Mouse (Mus musculus) limb, embryonic 14.5 days (tissue): ENCODE measurements around the gene Mavs. TPM values are rescaled to one million over a fixed set of nuclear protein-coding genes. Genes with fewer than 3 reads are reported as not detected.

Source experiments
- ATAC-seq: fragments of 200-750 bp; cut with Nextera tagmentation; 2 replicates; pipeline ENCODE4 v1.8.0; 2017; ENCODE audit warnings: low read depth, moderate number of reproducible peaks, moderate TSS enrichment; ENCODE audit not compliant: low FRiP score
- DNase-seq: peaks from one replicate; pipeline ENCODE4 v3.0.0-alpha.2; 2015; ENCODE audit warnings: low spot score
- H3K27ac ChIP-seq: fragments of 300-500 bp; sonication (generic); replicated peaks from 2 replicates; pipeline ENCODE4 v1.5.1; 2014; ENCODE audit warnings: low read depth, mild to moderate bottlenecking, low read length, moderate library complexity, mixed read lengths
- H3K27me3 ChIP-seq: fragments of 300-500 bp; sonication (generic); 2 replicates; pipeline ENCODE4 v1.6.1; 2014; ENCODE audit warnings: low read length, mixed read lengths; ENCODE audit not compliant: control insufficient read depth, insufficient read depth
- H3K36me3 ChIP-seq: fragments of 300-500 bp; sonication (generic); 2 replicates; pipeline ENCODE4 v1.6.1; 2014; ENCODE audit warnings: mild to moderate bottlenecking, low read length, moderate library complexity, mixed read lengths; ENCODE audit not compliant: control insufficient read depth, insufficient read depth
- H3K4me1 ChIP-seq: fragments of 300-500 bp; sonication (generic); 2 replicates; pipeline ENCODE4 v1.6.1; 2014; ENCODE audit warnings: antibody characterized with exemption, low read length, mixed read lengths; ENCODE audit not compliant: control insufficient read depth, insufficient read depth
- H3K4me2 ChIP-seq: fragments of 300-500 bp; sonication (generic); replicated peaks from 2 replicates; pipeline ENCODE4 v1.6.1; 2014; ENCODE audit warnings: low read depth, mild to moderate bottlenecking, low read length, moderate library complexity; ENCODE audit not compliant: severe bottlenecking
- H3K4me3 ChIP-seq: fragments of 300-500 bp; sonication (generic); replicated peaks from 2 replicates; pipeline ENCODE4 v1.5.1; 2014; ENCODE audit warnings: low read length
- H3K9ac ChIP-seq: fragments of 300-500 bp; sonication (generic); 2 replicates; pipeline ENCODE4 v1.6.1; 2014; ENCODE audit warnings: mild to moderate bottlenecking, low read depth, low read length, moderate library complexity; ENCODE audit not compliant: severe bottlenecking
- H3K9me3 ChIP-seq: fragments of 300-500 bp; sonication (generic); 2 replicates; pipeline ENCODE4 v1.6.1; 2016; ENCODE audit warnings: low read length; ENCODE audit not compliant: control insufficient read depth
- POLR2A ChIP-seq: fragments of 200-500 bp; IDR thresholded peaks from 2 replicates; pipeline ENCODE4 v1.8.0; 2012; ENCODE audit warnings: inconsistent platforms, mild to moderate bottlenecking, moderate library complexity, borderline replicate concordance; ENCODE audit not compliant: insufficient read depth, insufficient read length; ENCODE audit errors: extremely low read depth
- WGBS: fragments of 180-500 bp; shearing (Covaris S2); extraction: QIAGEN DNeasy Blood & Tissue Kit; methylation state at CpG from one replicate; pipeline ENCODE4 v1.1.7; 2014; 5-methylcytosine and 5-hydroxymethylcytosine counted together
- microRNA-seq: library from miRNA; unstranded; fragments of <30 nt; microRNA quantifications from one replicate; pipeline ENCODE4, GENCODE M21; 2016
- polyA plus RNA-seq, 2 experiments: library from polyadenylated mRNA; depleted of rRNA in 1 of 2; stranded (reverse) in 1 of 2; unstranded in 1 of 2; fragments of >200 nt; fragmentation: Nextera tagmentation in 1 of 2; extraction: Ambion mirVana in 1 of 2; gene quantifications; 2 replicates each; pipeline versions ENCODE4 v1.2.1 to v1.2.3; 2012 to 2014

The Mavs gene
- polyA plus RNA-seq, 2 experiments, result 18.6 to 27.4 TPM

DNA sequence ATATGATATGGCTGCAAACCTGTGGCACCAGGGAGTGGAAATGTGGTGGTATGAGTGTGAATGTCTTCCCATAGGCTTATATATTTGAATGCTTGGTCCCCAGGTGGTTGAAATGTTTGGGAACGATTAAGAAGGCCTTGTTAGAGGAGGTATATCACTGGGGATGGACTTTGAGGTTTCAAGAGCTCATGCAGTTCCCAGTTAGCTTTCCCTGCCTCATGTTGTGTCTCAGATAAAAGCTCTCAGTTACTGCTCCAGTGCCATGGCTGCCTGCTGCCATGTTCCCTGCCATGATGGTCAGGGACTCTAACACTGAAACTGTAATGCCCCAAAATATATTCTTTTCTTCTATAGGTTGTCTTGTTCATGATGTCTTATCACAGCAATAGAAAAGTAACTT, 47.7 kb downstream of the Mavs start:
- no peak for TF ChIP-seq POLR2A
- no peak for DNase-seq
- no peak for ATAC-seq
- H3K27ac ChIP-seq, result no peak overlapping the region
- H3K9ac ChIP-seq, result no peak overlapping the region
- H3K4me3 ChIP-seq, result no peak overlapping the region
- H3K36me3 ChIP-seq, result peaks cover 74% of the 10 kb centered on the region
- H3K4me1 ChIP-seq, result no peaks in the 10 kb centered on the region
- no peaks in the 10 kb centered on the region for H3K27me3 ChIP-seq
- WGBS, result 88% methylated on average over 1 of the region's 1 CpGs
- H3K4me2 ChIP-seq, result no peak overlapping the region
- H3K9me3 ChIP-seq, result no peaks in the 10 kb centered on the region

DNA sequence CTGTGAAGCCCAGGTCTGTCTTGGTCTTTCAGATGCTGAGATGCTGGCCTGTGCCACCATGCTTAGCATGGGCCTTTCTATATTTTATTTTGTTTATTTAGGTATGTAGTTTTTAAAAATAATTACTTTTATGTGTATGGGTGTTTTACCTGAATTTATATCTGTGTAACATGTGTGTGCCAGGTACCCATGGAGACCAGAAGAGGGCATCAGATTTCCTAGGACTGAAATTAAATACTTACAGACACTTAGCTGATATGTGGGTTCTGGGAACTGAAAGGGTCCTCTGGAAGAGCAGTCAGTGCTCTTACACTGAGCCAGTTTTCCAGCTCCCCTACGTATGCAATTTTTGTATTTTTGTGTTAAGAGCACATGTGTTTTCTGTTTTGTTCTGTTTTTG, 52.4 kb downstream of the Mavs start:
- H3K9me3 ChIP-seq, result no peaks in the 10 kb centered on the region
- ATAC-seq, result no peak
- H3K27me3 ChIP-seq, result no peaks in the 10 kb centered on the region
- WGBS, result 55% methylated on average over 1 of the region's 1 CpGs
- H3K36me3 ChIP-seq, result peaks cover 62% of the 10 kb centered on the region
- no peaks in the 10 kb centered on the region for H3K4me1 ChIP-seq
- DNase-seq, result no peak
- H3K4me2 ChIP-seq, result no peak overlapping the region
- H3K9ac ChIP-seq, result no peak overlapping the region
- no peak overlapping the region for H3K4me3 ChIP-seq
- TF ChIP-seq POLR2A, result no peak
- H3K27ac ChIP-seq, result no peak overlapping the region

DNA sequence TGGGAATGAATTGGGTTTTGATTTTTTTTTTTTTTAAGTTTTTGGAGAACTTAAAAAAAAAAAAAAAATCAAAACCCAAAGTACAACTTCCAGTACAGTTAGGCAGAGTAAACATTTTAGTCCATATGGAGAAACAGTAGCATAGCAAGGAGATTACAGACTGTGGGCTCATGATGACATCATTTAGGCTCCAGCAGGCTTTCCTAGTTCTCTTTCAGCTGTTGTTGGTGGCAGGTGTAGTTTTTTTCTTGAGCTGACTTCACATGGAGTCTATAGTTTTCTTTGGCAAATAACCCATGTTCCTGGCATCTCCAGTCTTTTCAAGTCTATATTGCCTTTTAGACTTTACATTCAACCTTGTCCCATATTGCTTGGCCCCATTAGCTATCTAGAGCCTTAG, 56.8 kb downstream of the Mavs start:
- no peak overlapping the region for H3K9ac ChIP-seq
- ATAC-seq, result 0 out of 2 replicates have a peak, but pooled peaks have one; percentile 51
- no peak for DNase-seq
- no peak for TF ChIP-seq POLR2A
- no peak overlapping the region for H3K4me3 ChIP-seq
- H3K27me3 ChIP-seq, result no peaks in the 10 kb centered on the region
- H3K36me3 ChIP-seq, result peaks cover 62% of the 10 kb centered on the region
- H3K4me1 ChIP-seq, result no peaks in the 10 kb centered on the region
- no peaks in the 10 kb centered on the region for H3K9me3 ChIP-seq
- H3K27ac ChIP-seq, result no peak overlapping the region
- no peak overlapping the region for H3K4me2 ChIP-seq

DNA sequence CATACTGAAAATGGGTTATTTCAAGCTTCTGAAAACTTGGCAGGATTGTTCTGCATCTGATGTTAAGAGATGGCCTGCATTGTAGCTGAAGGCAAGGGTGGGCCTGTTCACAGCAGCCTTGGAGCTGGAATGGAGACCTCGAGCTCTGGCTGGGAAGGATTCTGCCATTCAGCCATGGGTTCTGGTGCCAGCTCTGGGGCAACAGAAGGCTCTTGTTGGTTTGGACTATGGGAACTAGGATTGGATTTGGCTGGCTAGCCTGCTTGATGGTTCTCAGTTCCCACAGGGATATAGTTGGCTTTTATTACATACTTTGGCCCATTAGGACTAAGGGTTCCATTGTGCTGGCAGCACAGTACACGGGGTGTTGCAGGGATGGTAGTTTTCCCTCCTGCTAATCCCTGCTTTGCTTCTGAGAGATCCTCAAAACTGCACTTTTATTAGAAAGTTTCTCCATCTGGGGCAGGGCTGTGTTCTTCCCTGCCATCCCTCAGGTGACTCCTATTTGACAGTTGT, 62.9 kb downstream of the Mavs start:
- Histone ChIP-seq H3K9me3 (no peaks in the 10 kb centered on the region), H3K9ac (no peak overlapping the region), H3K27me3 (no peaks in the 10 kb centered on the region), H3K27ac (no peak overlapping the region), H3K36me3 (peaks cover 58% of the 10 kb centered on the region), H3K4me2 (no peak overlapping the region), H3K4me1 (no peaks in the 10 kb centered on the region), H3K4me3 (no peak overlapping the region)
- ATAC-seq (no peak), DNase-seq (no peak)
- no peak for TF ChIP-seq POLR2A
- WGBS, result 75% methylated on average over 2 of the region's 2 CpGs

Small RNA genes within 50 kb of the gene (microRNA-seq; reads per million reads assigned to microRNA genes)
- 103 reads per million, percentile 47 among the genes with 10 or more reads in this experiment for gene Mir103-2

Other genes with a start within 250 kb of the Mavs start
- 56.1 and 72.8 TPM in 2 replicates for gene Gfra4, start 191.0 kb upstream of the Mavs start, polyA plus RNA-seq (2012; rRNA removed)
- 33.3 and 38.6 TPM in 2 replicates for gene Gfra4, start 191.0 kb upstream of the Mavs start, polyA plus RNA-seq (2014; fragmentation: Nextera tagmentation; extraction: Ambion mirVana)
- 104 and 121 TPM in 2 replicates for gene Adam33, start 170.2 kb upstream of the Mavs start, polyA plus RNA-seq (2012; rRNA removed)
- gene Adam33, start 170.2 kb upstream of the Mavs start, polyA plus RNA-seq (2014; fragmentation: Nextera tagmentation; extraction: Ambion mirVana), result 30.7 and 33.8 TPM in 2 replicates
- gene Siglec1, start 147.3 kb upstream of the Mavs start, polyA plus RNA-seq (2012; rRNA removed), result 0.87 and 1.2 TPM in 2 replicates
- 0.51 and 0.94 TPM in 2 replicates for gene Siglec1, start 147.3 kb upstream of the Mavs start, polyA plus RNA-seq (2014; fragmentation: Nextera tagmentation; extraction: Ambion mirVana)
- 42.7 and 54.6 TPM in 2 replicates for gene Hspa12b, start 106.8 kb upstream of the Mavs start, polyA plus RNA-seq (2012; rRNA removed)
- gene Hspa12b, start 106.8 kb upstream of the Mavs start, polyA plus RNA-seq (2014; fragmentation: Nextera tagmentation; extraction: Ambion mirVana), result 10.2 and 10.9 TPM in 2 replicates
- not detected in 2 replicates for gene Gm11037, start 100.6 kb upstream of the Mavs start, polyA plus RNA-seq (2012; rRNA removed)
- gene Gm11037, start 100.6 kb upstream of the Mavs start, polyA plus RNA-seq (2014; fragmentation: Nextera tagmentation; extraction: Ambion mirVana), result not detected in 2 replicates
- gene 1700037H04Rik, start 74.0 kb upstream of the Mavs start, polyA plus RNA-seq (2012; rRNA removed), result 62.7 and 76.1 TPM in 2 replicates
- 59.4 and 67.4 TPM in 2 replicates for gene 1700037H04Rik, start 74.0 kb upstream of the Mavs start, polyA plus RNA-seq (2014; fragmentation: Nextera tagmentation; extraction: Ambion mirVana)
- gene Cenpb, start 54.0 kb upstream of the Mavs start, polyA plus RNA-seq (2012; rRNA removed), result 48.3 and 56.4 TPM in 2 replicates
- gene Cenpb, start 54.0 kb upstream of the Mavs start, polyA plus RNA-seq (2014; fragmentation: Nextera tagmentation; extraction: Ambion mirVana), result 9.2 and 12.2 TPM in 2 replicates
- 76.4 and 88.9 TPM in 2 replicates for gene Cdc25b, start 47.1 kb upstream of the Mavs start, polyA plus RNA-seq (2012; rRNA removed)
- gene Cdc25b, start 47.1 kb upstream of the Mavs start, polyA plus RNA-seq (2014; fragmentation: Nextera tagmentation; extraction: Ambion mirVana), result 52.1 and 56.2 TPM in 2 replicates
- 16.3 and 18.2 TPM in 2 replicates for gene Spef1, start 46.8 kb upstream of the Mavs start, polyA plus RNA-seq (2012; rRNA removed)
- gene Spef1, start 46.8 kb upstream of the Mavs start, polyA plus RNA-seq (2014; fragmentation: Nextera tagmentation; extraction: Ambion mirVana), result 6.7 and 8.1 TPM in 2 replicates
- gene Ap5s1, start 27.0 kb upstream of the Mavs start, polyA plus RNA-seq (2012; rRNA removed), result 29.5 and 50.9 TPM in 2 replicates
- 25.9 and 26.7 TPM in 2 replicates for gene Ap5s1, start 27.0 kb upstream of the Mavs start, polyA plus RNA-seq (2014; fragmentation: Nextera tagmentation; extraction: Ambion mirVana)
- gene Pank2, start 28.4 kb downstream of the Mavs start, polyA plus RNA-seq (2012; rRNA removed), result 44.7 and 47.2 TPM in 2 replicates
- 44.6 and 50.0 TPM in 2 replicates for gene Pank2, start 28.4 kb downstream of the Mavs start, polyA plus RNA-seq (2014; fragmentation: Nextera tagmentation; extraction: Ambion mirVana)
- 14.6 and 18.0 TPM in 2 replicates for gene Rnf24, start 118.8 kb downstream of the Mavs start, polyA plus RNA-seq (2012; rRNA removed)
- gene Rnf24, start 118.8 kb downstream of the Mavs start, polyA plus RNA-seq (2014; fragmentation: Nextera tagmentation; extraction: Ambion mirVana), result 7.7 and 7.9 TPM in 2 replicates